In the genomic region with DNA sequence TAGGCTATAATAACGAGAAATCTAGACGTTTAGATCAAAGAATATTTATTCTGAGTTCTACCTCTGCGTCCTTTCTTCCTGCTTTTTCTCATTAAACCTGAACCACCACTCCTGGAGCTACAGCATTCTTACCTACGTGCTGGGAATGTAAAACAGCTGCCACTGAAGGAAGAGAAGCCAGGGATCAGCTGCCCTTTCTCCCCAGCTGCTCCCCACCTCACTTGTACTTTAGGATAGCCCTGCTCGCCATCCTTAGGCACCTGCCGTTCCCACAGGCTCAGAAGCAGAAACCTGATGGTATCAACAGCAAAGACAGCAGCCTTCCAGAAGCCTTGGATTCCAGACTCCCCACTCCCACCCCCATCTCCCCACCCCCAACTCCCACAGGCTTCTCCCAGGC, we compare ENCODE assay signal across 18 mouse cellular contexts. TPM values are rescaled to one million over a fixed set of nuclear protein-coding genes. Genes with fewer than 3 reads are reported as not detected.
DNase-seq lines count a peak whose midpoint lies in the region; ATAC-seq and TF ChIP-seq lines count a peak whose summit lies in the region.
"Had no signal": no experiment of that assay in that cellular context is flagged by ENCODE, and none has a peak within 500 bp of the region (broad histone marks: within the 10 kb centered on the region; RNA-seq: fewer than 3 reads in every experiment).

No protein-coding gene starts in this region.

- peaks cover 10% of the 10 kb centered on the region; the same call in 1 of the 2 replicates for H3K4me1 ChIP-seq in midbrain, embryonic 13.5 days (replicated peaks)
- H3K4me1 ChIP-seq in limb, embryonic 10.5 days = peaks cover 6% of the 10 kb centered on the region; the same call in 1 of the 2 replicates
- H3K4me1 ChIP-seq: hindbrain, embryonic 13.5 days; neural tube, embryonic 13.5 days had no signal

- peak overlapping the region; percentile 63 for H3K27ac ChIP-seq in gastrocnemius, adult 2 months
- peak overlapping the region; percentile 56; the same call in 1 of the 2 replicates for H3K27ac ChIP-seq in midbrain, embryonic 13.5 days
- no peak overlapping the region for H3K27ac ChIP-seq in limb, embryonic 10.5 days
- H3K27ac ChIP-seq: hindbrain, embryonic 13.5 days; limb, embryonic 12.5 days; liver, embryonic 15.5 days; neural tube, embryonic 13.5 days had no signal

- no peaks in the 10 kb centered on the region for H3K36me3 ChIP-seq in midbrain, embryonic 13.5 days
- no peaks in the 10 kb centered on the region for H3K36me3 ChIP-seq in limb, embryonic 10.5 days
- H3K36me3 ChIP-seq: hindbrain, embryonic 13.5 days; limb, embryonic 12.5 days; liver, embryonic 15.5 days; neural tube, embryonic 13.5 days had no signal

- no peak overlapping the region for H3K4me2 ChIP-seq in midbrain, embryonic 13.5 days (replicated peaks)
- H3K4me2 ChIP-seq: hindbrain, embryonic 13.5 days; limb, embryonic 12.5 days; liver, embryonic 15.5 days; neural tube, embryonic 13.5 days had no signal

- intact Hi-C loops in gastrocnemius, adult 2 months (cut with DNase I) = no loop called here
- intact Hi-C loops in gastrocnemius, postnatal 36 days (cut with DNase I) = no loop called here

- no peak overlapping the region for H3K9ac ChIP-seq in midbrain, embryonic 13.5 days (replicated peaks)
- H3K9ac ChIP-seq: hindbrain, embryonic 13.5 days; limb, embryonic 12.5 days; liver, embryonic 15.5 days; neural tube, embryonic 13.5 days had no signal

- no peaks in the 10 kb centered on the region for H3K9me3 ChIP-seq in midbrain, embryonic 13.5 days
- no peaks in the 10 kb centered on the region for H3K9me3 ChIP-seq in limb, embryonic 10.5 days (replicated peaks)
- H3K9me3 ChIP-seq: hindbrain, embryonic 13.5 days; limb, embryonic 12.5 days; liver, embryonic 15.5 days; neural tube, embryonic 13.5 days had no signal

- no peak for DNase-seq in gastrocnemius, adult 2 months
- no peak for DNase-seq in gastrocnemius, postnatal 36 days
- DNase-seq in kidney, postnatal 10 days = peak; percentile 32
- DNase-seq in kidney, postnatal 36 days = no peak
- peak; percentile 59 for DNase-seq in brain, embryonic 14.5 days (ENCODE audit: low read depth)
- DNase-seq in layer of hippocampus, adult 18-20 months (ENCODE audit: low spot score in 2 of 2) = no peak
- DNase-seq in limb, embryonic 10.5 days (ENCODE audit: low spot score) = no peak
- DNase-seq: cerebellum, postnatal 10 days; heart, postnatal 14 days; lung, postnatal 36 days; right cerebral cortex, postnatal 25 days; thymus, postnatal 4 days had no signal

- TF ChIP-seq CTCF in gastrocnemius, adult 2 months (IDR thresholded peaks at IDR 0.05) = no peak
- TF ChIP-seq CTCF in brain, embryonic 14.5 days (IDR thresholded peaks at IDR 0.05; ENCODE audit: borderline replicate concordance, extremely low read depth, insufficient read depth, insufficient read length) = no peak

- no peak overlapping the region for H3K4me3 ChIP-seq in gastrocnemius, adult 2 months
- no peak overlapping the region for H3K4me3 ChIP-seq in midbrain, embryonic 13.5 days (replicated peaks)
- H3K4me3 ChIP-seq in limb, embryonic 10.5 days = no peak overlapping the region
- H3K4me3 ChIP-seq: hindbrain, embryonic 13.5 days; limb, embryonic 12.5 days; liver, embryonic 15.5 days; neural tube, embryonic 13.5 days had no signal

- ATAC-seq in midbrain, embryonic 13.5 days = peak; percentile 69
- ATAC-seq: forebrain, embryonic 14.5 days had no signal

- TF ChIP-seq POLR2A in brain, embryonic 14.5 days (IDR thresholded peaks at IDR 0.05; ENCODE audit: borderline replicate concordance, extremely low read depth, insufficient read depth, insufficient read length, poor library complexity, severe bottlenecking) = no peak

- 39% methylated on average over 6 of the region's 6 CpGs for WGBS in midbrain, embryonic 13.5 days
- WGBS in limb, embryonic 10.5 days = 55% methylated on average over 6 of the region's 6 CpGs

- H3K27me3 ChIP-seq in midbrain, embryonic 13.5 days = no peaks in the 10 kb centered on the region
- H3K27me3 ChIP-seq in limb, embryonic 10.5 days (ENCODE audit: low read depth, poor library complexity, severe bottlenecking) = no peaks in the 10 kb centered on the region
- H3K27me3 ChIP-seq: hindbrain, embryonic 13.5 days; limb, embryonic 12.5 days; liver, embryonic 15.5 days; neural tube, embryonic 13.5 days had no signal

RNA-seq across cellular contexts. Expression of a gene that starts 6.2 kb away (rescaled TPM):
- 1 to 10 TPM; 3.1 to 4.1 TPM for total RNA-seq in gastrocnemius, adult 2 months (2021)
- 1 to 10 TPM; 3.1 to 4.8 TPM for total RNA-seq in gastrocnemius, postnatal 36 days (2021)
- 10.4 and 11.8 TPM in 2 replicates for polyA plus RNA-seq in brain, embryonic 14.5 days (2012; rRNA removed)
- 17.3 and 20.5 TPM in 2 replicates for polyA plus RNA-seq in midbrain, embryonic 13.5 days (2015; fragmentation: Nextera tagmentation; extraction: Ambion mirVana)
- 1 to 10 TPM; 3.8 to 6.9 TPM for total RNA-seq in layer of hippocampus, adult 18-20 months (2021)
- 10.8 and 14.8 TPM in 2 replicates for polyA plus RNA-seq in limb, embryonic 10.5 days (2016; fragmentation: Nextera tagmentation; extraction: Ambion mirVana)

Comparison
In these comparisons a context has a peak if more than half of its experiments do, and no peak if none do; other contexts are left out.
1. DNase-seq: peak in kidney, postnatal 10 days (single experiment) and brain, embryonic 14.5 days (single experiment); none in gastrocnemius, adult 2 months (single experiment), gastrocnemius, postnatal 36 days (0 of 2), kidney, postnatal 36 days (0 of 2), layer of hippocampus, adult 18-20 months (0 of 2) and limb, embryonic 10.5 days (single experiment).